Mouse (Mus musculus) granulocyte monocyte progenitor cell, adult 5-6 weeks (primary cell): Measurements from ENCODE around the gene Btnl2. TPM values are rescaled to one million over a fixed set of nuclear protein-coding genes. Genes with fewer than 3 reads are reported as not detected.

Source experiments
- ATAC-seq: replicated peaks from 2 replicates; pipeline ENCODE4 v1.8.0; 2016; ENCODE audit warnings: mild to moderate bottlenecking, moderate TSS enrichment, inconsistent platforms; ENCODE audit not compliant: poor library complexity, severe bottlenecking
- total RNA-seq, 2 experiments: library from RNA; stranded (forward) in 1 of 2; stranded (reverse) in 1 of 2; fragments of 200-712, 200-1000 nt in 1 of 2; fragments of >200 nt in 1 of 2; fragmentation: Nextera tagmentation in 1 of 2; gene quantifications; 2 replicates each; pipeline ENCODE4 v1.2.3; 2014 to 2017

The Btnl2 gene
- total RNA-seq, 2 experiments from 2014 or later = not detected

DNA sequence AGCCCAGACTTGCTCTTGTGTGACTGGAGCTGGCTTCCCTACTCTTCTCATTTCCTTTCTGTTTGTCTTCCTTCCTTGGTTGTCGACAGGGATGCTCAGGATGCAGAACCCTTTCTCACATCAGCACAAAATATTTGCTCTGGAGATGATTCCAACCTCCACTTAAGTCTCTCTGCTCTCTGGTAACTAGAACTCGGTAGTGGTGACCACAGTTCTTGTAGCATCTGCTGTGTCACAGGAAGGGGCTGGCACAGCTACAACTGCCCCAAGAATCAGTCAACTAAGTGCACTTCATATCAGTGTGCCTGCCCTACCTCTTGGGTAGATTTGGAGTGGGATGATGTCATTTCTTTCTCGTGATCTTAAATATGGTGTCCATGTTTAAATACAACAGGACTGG, 8.6 kb upstream of the Btnl2 start:
- no peak for ATAC-seq

DNA sequence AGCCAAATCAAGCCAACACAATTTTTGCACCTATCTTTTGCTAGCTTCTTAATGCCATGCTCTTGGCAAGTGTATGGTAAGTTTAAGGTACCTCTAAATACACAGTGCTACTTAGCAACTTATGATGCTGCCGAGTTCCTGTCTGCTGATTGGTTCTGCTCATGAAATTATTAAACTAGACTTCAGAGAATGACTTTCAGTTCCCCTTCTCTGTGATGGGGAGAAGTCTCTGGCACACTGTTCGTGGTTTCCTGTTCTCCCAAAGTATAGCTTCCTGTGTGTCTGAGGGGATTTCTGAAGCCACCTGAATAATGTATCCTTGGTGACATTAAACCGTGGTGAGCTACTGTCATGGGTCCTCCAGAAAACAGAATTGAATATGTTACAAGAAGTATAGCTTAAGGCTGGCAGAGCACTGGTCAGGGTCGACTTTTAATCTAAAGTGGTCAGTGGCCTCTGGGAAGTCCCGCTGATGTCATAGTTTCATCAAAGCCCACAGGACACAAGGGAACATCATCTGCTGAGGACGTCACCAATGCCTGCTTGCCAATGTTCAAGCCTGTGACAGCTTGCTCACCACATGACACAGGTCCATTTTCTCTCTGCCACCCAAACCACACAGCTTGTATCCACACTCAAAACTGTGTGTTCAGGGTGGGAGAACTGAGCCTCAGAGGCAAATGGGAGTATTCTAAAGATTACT, 6.9 kb upstream of the Btnl2 start:
- ATAC-seq = peak; percentile 81

DNA sequence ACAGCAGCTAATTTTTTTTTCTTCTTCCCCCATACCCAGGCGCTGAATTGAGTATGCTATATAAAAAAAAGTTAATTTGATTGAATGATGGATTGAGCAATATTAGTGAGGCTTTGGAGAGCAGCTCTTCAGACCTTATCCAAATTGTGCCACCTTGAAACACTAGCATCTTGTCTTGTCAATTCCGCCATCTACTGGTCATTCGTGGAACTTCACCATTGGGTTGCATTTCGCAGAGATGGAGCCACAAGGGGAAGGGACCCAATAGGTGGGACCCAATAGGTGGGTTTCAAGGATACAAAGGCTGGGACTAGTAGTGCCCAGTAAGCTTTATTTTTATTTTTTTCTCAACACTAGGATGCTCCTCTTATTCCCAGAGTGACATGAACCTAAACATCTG, 5.2 kb upstream of the Btnl2 start:
- ATAC-seq = peak; percentile 49

DNA sequence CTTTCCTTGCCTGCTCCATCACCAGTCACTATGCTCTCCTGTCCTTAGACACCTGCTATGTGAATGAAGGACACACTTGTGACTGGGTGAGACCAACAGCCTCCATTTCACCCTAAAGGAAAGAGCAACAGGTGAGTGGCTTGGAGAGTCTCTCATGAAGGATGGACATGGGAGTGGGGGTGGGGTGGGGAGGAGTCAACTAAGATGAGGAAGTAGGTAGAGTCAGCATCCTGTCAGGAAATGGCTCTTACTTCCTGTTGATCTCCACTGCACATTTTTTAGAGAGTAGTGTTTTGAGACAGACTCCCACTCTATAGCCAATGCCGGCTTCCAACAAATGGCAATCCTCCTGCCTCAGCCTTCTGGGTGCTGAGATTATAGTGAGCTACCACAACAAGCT, 318 bp downstream of the Btnl2 start:
- ATAC-seq = peak; percentile 56

DNA sequence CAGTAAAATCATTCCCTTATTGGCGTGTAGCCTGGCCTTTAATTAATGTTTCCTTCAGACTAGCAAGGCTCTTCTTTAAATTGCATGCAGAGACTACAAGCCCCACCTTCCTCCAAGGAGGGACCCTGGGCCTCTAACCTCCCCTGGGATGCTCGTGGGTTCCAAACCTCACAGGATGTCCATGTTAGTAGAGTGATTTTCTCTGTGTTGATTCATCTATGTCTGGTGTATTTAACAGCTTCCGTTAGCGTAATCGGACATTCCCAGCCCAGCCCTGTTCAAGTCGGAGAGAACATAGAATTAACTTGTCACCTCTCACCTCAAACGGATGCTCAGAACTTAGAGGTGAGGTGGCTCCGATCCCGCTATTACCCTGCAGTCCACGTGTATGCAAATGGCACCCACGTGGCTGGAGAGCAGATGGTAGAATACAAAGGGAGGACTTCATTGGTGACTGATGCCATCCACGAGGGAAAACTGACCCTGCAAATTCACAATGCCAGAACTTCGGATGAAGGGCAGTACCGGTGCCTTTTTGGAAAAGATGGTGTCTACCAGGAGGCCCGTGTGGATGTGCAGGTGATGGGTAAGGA, 8.4 kb downstream of the Btnl2 start:
- no peak for ATAC-seq

DNA sequence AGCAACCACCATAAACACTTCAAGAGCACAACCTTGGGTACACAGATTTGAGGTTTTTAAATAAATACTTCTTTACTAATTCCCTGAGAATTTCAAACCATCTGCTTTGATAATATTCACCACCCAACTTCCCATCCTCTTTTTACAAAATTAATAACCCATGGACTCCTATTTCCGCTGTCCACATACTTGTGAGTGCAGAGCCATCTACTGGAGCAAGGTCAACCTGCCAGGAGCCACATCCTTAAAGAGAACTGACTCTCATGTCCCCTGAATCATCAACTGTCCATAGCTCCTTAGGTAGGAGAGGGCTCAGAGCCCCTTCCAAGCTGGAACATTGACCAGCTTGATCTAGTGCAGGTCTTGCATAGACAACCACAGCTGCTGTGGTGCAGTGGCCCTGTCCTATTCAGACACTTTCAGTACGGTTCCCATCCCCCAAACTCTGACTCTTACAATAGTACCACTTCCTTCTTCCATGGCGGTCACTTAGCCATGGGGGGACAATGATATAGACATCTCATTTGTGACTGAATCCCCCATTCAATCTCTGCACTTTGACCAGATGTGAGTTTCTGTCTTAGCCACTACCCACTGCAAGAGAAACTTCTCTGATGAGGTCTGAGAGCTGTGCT, 9.2 kb downstream of the Btnl2 start:
- ATAC-seq = peak; percentile 73

DNA sequence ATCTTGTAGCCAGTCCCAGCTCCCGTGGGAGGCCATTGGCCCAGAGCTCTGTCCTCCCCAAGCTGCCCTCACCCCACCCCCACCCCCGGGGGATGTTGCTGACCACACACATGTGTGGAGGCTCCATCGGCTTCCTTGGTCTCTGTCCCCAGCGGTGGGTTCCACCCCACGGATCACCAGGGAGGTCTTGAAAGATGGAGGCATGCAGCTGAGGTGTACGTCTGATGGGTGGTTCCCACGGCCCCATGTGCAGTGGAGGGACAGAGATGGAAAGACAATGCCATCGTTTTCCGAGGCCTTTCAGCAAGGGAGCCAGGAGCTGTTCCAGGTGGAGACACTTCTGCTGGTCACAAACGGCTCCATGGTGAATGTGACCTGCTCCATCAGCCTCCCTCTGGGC, 10.4 kb downstream of the Btnl2 start:
- ATAC-seq = no peak

DNA sequence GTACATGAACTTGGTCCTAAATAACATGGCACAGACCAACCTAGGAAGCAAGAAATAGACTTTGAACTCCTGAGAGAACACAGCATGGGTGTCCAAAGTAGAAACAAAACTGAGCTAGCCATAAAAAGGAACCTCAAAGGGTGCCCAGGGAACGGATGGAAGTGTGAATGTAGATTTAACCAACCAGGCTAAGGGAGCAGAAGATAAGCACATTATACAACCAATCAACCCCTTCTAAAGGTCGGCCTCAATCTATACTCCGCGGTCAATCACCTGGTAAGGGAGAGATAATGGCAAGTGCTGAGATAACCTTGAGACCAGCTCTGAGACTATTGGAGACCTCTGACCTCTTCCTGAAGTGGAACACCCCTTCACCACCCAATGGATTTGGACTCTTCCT, 15.9 kb downstream of the Btnl2 start:
- ATAC-seq = no peak

DNA sequence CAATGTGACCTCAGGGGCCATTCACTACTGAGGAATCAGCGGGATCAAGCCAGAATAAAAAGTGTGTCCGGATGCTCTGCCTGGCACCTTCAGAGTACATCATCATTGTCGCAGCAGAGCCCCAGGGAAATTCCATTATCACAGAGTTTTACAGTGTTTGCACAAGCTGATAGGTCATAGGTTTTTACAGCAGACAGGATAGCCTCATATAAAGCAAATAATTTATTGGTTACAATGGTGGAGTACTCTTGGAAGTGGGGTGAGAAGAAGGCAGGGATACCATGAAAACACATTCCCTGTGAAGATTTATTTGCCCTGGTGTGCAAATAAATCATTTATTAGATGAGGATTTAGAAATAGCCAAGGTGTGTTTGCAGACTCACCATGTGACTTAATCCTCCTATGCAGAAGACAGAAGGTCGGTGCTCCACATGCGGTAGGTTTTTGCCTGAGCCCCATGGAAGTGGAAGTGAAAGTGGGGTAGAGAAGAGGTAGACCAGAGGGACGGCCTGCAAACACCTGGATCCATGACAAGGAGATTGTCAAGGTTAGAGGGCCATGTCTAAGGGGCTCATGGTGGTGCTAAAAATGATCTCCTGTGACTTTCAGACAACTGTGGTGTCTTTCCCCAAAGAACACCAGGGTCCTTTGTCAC, 18.6 kb downstream of the Btnl2 start:
- no peak for ATAC-seq

DNA sequence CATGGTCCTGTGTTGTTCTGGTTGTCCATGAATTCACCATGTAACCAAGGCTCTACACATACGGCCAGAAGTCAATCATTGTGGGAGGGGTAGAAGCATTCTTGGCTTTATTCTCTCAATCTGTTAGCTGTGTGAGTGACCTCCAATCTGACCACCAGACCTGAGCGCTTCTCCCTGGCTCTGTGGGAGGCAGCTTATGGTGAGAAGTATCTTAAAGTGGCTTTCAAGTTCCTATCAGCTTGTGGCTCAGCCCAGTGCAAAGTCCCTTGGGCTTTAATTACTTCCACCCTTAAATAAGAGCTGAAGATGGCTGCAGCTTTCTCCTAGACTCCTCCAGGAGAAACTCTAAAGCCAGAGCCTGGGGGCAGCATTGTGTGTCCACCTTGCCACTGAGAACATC, 22.2 kb downstream of the Btnl2 start, which contains the start of gene Btnl1:
TSS of gene Btnl1 (plus strand) at position 286 of the 400 bp plus-strand sequence.
- no peak for ATAC-seq

DNA sequence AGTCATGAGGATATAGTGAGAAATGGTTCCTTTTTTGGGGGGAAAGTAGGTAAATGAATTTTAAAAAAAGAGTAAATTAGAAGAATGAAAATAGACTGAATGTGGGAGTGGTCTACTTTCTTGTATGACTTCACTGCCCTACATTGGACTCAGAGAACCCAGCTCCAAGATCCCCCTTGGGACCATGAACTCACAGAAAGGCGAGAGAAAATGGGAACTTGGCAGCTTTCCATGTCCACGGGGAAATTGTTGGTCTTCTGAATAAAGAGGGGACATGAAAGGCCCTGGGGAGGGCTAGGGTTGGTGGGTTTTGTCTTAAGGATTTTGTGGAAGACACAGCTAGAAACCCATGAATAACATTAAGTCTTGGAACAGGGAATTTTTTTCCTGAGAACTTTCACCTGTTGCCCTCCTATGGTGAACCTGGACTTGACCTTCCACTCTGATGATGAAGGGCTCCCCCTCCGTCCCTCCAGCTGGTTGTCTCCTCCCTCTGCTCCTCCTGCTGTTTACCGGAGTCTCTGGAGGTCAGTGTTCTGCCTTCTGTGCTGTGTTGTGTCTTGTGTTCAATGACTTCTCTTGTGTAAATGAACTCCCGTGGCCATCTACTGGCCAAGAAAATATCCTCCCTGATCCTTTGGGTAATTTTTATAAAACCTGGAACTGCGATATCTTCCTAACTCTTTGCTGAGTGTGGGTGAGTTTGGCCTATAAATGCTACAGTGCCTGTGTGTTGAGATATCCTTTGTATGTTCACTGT, 23.0 kb downstream of the Btnl2 start:
- no peak; the same call in 1 of the 2 replicates for ATAC-seq

DNA sequence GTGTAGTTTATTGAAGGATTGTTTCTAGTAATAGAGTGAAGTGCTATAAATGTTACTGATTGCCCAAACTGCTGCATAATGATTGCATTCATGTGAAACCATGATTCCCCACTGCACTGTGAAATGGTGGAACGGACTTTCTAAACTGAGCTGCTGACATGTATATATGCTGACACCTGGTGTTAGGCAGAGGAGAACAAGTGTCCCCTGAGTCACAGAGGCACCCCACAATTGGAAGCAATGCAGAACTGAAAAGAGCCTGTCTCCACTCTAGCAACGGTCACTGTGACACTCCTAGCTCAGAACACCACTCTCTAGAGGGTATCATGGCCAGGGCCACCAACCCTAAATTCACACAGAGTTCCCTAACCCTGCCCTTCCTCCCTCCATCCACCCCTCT, 24.1 kb downstream of the Btnl2 start:
- no peak for ATAC-seq

DNA sequence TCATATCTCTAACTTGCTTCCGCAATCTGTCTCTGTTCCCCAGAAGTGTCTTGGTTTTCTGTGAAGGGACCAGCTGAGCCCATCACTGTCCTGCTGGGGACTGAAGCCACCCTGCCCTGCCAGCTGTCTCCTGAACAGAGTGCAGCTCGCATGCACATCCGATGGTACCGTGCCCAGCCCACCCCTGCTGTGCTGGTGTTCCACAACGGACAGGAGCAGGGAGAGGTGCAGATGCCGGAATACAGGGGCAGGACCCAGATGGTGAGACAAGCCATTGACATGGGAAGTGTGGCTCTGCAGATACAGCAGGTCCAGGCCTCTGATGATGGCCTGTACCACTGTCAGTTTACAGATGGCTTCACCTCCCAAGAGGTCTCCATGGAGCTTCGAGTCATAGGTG, 24.8 kb downstream of the Btnl2 start:
- no peak for ATAC-seq

DNA sequence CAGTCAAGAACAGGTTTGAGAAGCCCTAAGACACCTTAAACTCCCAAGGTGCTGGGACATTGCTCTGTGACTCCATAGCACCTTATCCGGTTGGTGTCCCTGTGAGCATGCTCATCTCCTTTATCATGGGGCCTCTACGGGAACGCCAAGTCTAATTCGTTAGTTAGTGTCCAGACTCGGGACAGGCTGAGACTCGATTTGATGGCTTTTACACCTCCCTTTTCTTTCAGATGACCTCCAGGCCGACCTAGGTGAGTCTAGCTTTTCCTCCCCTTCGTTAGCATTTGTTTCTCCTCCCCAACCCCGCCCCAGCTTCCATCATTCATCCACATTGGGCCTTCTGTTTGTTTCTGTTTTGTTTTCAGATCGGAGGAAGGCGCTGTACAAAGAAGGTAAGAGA, 27.3 kb downstream of the Btnl2 start:
- no peak for ATAC-seq

DNA sequence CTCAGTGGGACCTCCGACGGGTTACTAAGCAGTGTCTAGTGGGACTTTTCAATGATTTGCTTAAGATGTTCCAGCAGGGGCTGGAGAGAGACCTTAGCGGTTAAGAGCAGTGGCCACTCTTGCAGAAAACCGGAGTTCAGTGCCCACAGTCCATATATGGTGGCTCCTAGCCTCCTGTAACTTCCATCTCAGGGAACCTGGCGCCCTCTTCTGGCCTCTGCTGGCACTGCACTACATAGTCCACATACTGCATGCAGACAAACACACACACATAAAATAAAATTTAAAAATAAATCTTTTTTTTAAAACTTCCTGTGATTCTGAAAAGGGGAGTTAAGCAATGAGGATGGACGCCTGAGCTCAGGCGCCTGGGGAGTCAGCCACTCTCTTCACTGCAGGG, 28.6 kb downstream of the Btnl2 start:
- peak; percentile 47; the same call in 1 of the 2 replicates for ATAC-seq

DNA sequence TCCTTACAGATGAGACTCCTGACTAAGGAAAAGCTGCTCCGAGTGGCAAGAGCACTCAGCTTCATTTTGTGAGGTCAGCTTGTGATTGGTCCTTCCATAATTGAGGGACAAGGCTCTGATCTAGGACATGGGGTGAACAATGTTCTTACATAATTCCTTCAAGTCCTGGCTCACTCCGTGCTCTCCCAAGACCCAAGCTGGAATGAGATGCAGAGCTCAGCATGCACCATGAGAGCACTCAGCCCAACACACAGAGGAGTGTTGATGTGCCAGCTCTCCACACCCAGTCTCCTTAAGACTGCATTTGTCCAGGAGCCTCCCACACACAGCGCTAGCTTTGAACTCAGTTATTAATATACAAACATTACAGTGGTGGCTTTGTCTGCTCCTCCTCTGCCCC, 30.1 kb downstream of the Btnl2 start:
- ATAC-seq = no peak

DNA sequence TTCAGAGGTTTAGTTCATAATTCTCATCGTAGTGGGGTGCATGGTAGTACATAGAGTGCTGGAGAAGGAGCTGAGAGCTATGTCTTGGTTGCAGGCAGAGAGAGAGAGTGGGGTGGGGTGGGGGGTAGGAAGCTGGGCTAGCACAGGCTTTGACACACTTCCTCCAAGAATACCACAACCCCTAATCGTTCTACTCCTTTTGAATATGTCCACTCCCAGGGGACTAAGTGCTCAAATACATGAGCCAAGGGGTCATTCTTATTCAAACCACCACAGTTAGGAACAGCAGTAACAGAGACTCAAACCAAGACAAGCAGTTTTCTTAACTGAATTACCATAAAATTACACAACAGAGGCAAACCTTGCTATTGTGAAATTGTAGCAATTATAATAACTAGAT, 32.0 kb downstream of the Btnl2 start:
- peak; percentile 42 for ATAC-seq

DNA sequence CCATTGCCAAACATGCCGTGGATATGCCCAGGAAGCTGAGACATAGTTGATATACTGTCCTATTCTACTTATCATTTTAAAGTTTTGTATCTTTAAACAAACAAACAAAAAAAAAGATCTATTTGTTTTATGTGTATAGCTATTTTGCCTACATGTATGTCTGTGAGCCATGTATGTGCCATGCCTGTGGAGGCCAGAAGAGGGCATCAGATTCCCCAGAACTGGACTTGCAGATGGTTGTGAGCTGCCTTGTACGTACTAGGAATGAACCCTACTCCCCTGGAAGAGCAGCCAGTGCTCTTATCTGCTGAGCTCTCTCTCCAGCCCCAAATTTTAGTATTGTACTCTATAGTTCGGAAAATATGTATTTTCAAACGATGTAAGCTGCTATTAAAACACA, 33.9 kb downstream of the Btnl2 start:
- peak; percentile 44; the same call in 1 of the 2 replicates for ATAC-seq

DNA sequence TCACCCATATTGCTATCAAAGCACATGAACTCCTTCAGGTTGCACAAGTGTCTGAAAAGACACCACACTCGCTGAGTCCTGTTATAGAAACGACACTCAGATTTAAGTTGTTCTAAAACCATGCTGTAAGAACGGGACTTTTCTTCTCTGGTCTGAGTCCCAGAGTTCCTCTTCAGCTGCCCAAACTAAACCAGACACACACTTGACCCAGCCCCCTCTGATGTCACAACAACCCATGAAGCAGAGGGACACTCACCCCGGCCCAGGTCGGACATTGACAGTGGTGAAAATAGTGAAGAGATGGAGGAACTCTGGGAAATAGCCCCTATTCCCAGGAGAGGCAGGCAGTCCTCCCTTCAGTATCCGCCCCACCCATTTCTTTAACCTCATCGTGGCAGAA, 36.9 kb downstream of the Btnl2 start:
- ATAC-seq = peak; percentile 78

DNA sequence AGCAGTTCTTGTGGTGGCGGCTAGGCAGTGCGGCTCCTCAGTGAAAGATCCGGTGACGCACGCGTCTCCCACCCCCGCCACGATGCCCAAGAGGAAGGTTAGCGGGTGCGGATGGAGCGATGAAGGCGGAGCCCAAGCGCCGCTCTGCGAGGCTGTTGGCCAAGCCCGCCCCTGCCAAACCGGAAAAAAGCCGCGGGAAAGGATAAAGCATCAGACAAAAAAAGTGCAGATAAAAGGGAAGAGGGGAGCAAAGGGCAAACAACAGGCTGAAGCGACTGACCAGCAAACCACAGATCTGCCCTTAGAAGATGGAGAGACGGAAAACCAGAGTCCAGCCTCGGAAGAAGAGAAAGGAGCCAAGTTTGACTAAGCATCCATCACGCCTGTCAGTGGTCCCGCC, 37.7 kb downstream of the Btnl2 start:
- ATAC-seq = peak; percentile 85

DNA sequence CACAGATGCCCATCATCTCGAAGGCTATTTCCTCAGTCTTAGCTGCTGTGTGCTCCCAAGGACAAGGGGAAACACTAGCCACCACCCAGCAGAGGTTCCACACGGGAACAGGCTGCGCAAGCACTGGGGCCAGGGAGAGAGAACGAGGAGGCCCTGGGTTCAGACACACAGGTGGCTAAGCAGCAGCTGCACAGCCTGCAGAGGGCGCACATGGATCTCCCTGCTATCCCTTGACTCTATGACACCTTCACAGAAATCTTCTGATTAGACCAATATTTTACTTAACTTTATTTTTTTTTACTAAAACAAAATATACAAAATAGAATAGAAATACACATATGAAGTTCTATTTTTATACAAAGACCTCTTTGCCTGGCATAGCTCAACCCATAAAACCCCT, 42.7 kb downstream of the Btnl2 start:
- no peak for ATAC-seq
